Mouse (Mus musculus) stomach, embryonic 15.5 days (tissue): Measurements from ENCODE around the gene Tmem44. TPM values are rescaled to one million over a fixed set of nuclear protein-coding genes. Genes with fewer than 3 reads are reported as not detected.
"Not testable (repeated sequence)": the region's sequence is repeated elsewhere in the genome, so short reads cannot be mapped to it uniquely, and the experiment has no call there.

Source experiments
- ATAC-seq: fragments of 200-750 bp; cut with Nextera tagmentation; 2 replicates; pipeline ENCODE4 v1.8.0; 2017; ENCODE audit warnings: low read depth, moderate number of reproducible peaks, moderate TSS enrichment; ENCODE audit not compliant: insufficient read depth, low FRiP score
- H3K27ac ChIP-seq: fragments of 300-500 bp; sonication (generic); 2 replicates; pipeline ENCODE4 v1.5.1; 2015; ENCODE audit warnings: mild to moderate bottlenecking, inconsistent platforms
- H3K27me3 ChIP-seq: fragments of 300-500 bp; sonication (generic); replicated peaks from 2 replicates; pipeline ENCODE4 v1.6.1; 2015; ENCODE audit warnings: inconsistent platforms
- H3K36me3 ChIP-seq: fragments of 300-500 bp; sonication (generic); 2 replicates; pipeline ENCODE4 v1.6.1; 2015; ENCODE audit warnings: inconsistent platforms
- H3K4me1 ChIP-seq: fragments of 300-500 bp; sonication (generic); 2 replicates; pipeline ENCODE4 v1.6.1; 2015; ENCODE audit warnings: inconsistent platforms
- H3K4me2 ChIP-seq: fragments of 300-500 bp; sonication (generic); 2 replicates; pipeline ENCODE4 v1.6.1; 2015; ENCODE audit warnings: mild to moderate bottlenecking, inconsistent platforms
- H3K4me3 ChIP-seq: fragments of 300-500 bp; sonication (generic); replicated peaks from 2 replicates; pipeline ENCODE4 v1.5.1; 2015; ENCODE audit warnings: inconsistent platforms
- H3K9ac ChIP-seq: fragments of 300-500 bp; sonication (generic); 2 replicates; pipeline ENCODE4 v1.6.1; 2015; ENCODE audit warnings: inconsistent platforms
- H3K9me3 ChIP-seq: fragments of 300-500 bp; sonication (generic); 2 replicates; pipeline ENCODE4 v1.6.1; 2016; ENCODE audit warnings: inconsistent platforms
- WGBS: fragments of 180-500 bp; shearing (Covaris S2); methylation state at CpG from one replicate; pipeline ENCODE4 v1.1.7; 2015; 5-methylcytosine and 5-hydroxymethylcytosine counted together
- polyA plus RNA-seq: library from polyadenylated mRNA; unstranded; fragments of >200 nt; fragmentation: Nextera tagmentation; extraction: Ambion mirVana; gene quantifications from 2 replicates; pipeline ENCODE4 v1.2.1, GENCODE M21; 2015

Gene Tmem44
- polyA plus RNA-seq, 1 experiment from 2014 or later: 11.7 TPM

- Histone ChIP-seq H3K36me3 (no peaks in the 10 kb centered on the region), H3K27me3 (no peaks in the 10 kb centered on the region), H3K27ac (no peak overlapping the region), H3K9me3 (no peaks in the 10 kb centered on the region), H3K4me2 (no peak overlapping the region), H3K4me1 (no peaks in the 10 kb centered on the region), H3K4me3 (no peak overlapping the region), H3K9ac (no peak overlapping the region)
- no peak for ATAC-seq
- WGBS: 63% methylated on average over 3 of the region's 3 CpGs
Observed at GRCm38 (mm10) chr16:30477006-30477405, 73.6 kb downstream of the Tmem44 start.

- Histone ChIP-seq H3K4me3 (no peak overlapping the region), H3K27ac (no peak overlapping the region), H3K4me1 (no peaks in the 10 kb centered on the region), H3K36me3 (no peaks in the 10 kb centered on the region), H3K27me3 (no peaks in the 10 kb centered on the region), H3K9ac (no peak overlapping the region), H3K9me3 (no peaks in the 10 kb centered on the region), H3K4me2 (no peak overlapping the region)
- 55% methylated on average over 10 of the region's 10 CpGs for WGBS
- no peak for ATAC-seq
Observed at GRCm38 (mm10) chr16:30475633-30476461, 74.8 kb downstream of the Tmem44 start.

GRCm38 (mm10) chr16:30472447-30472846, 78.2 kb downstream of the Tmem44 start:
- Histone ChIP-seq H3K36me3 (no peaks in the 10 kb centered on the region), H3K9me3 (no peaks in the 10 kb centered on the region), H3K4me3 (no peak overlapping the region), H3K4me2 (no peak overlapping the region), H3K27ac (no peak overlapping the region; the same call in 1 of the 2 replicates), H3K9ac (no peak overlapping the region), H3K27me3 (no peaks in the 10 kb centered on the region), H3K4me1 (no peaks in the 10 kb centered on the region)
- 46% methylated on average over 5 of the region's 5 CpGs for WGBS
- ATAC-seq: no peak

GRCm38 (mm10) chr16:30471912-30472311, 78.7 kb downstream of the Tmem44 start:
- ATAC-seq: no peak
- no peaks in the 10 kb centered on the region for H3K27me3 ChIP-seq
- no peak overlapping the region; the same call in 1 of the 2 replicates for H3K27ac ChIP-seq

GRCm38 (mm10) chr16:30468944-30469343, 81.7 kb downstream of the Tmem44 start:
- Histone ChIP-seq H3K27ac (no peak overlapping the region), H3K4me1 (no peaks in the 10 kb centered on the region), H3K4me3 (no peak overlapping the region), H3K27me3 (no peaks in the 10 kb centered on the region), H3K9me3 (no peaks in the 10 kb centered on the region), H3K4me2 (no peak overlapping the region), H3K9ac (no peak overlapping the region), H3K36me3 (no peaks in the 10 kb centered on the region)
- 84% methylated on average over 6 of the region's 6 CpGs for WGBS
- ATAC-seq: no peak

More at GRCm38 (mm10) chr16:30471912-30472311, 78.7 kb downstream of the Tmem44 start:
- Histone ChIP-seq H3K36me3 (no peaks in the 10 kb centered on the region), H3K4me3 (no peak overlapping the region), H3K9me3 (no peaks in the 10 kb centered on the region), H3K9ac (no peak overlapping the region), H3K4me1 (no peaks in the 10 kb centered on the region), H3K4me2 (no peak overlapping the region)
- 43% methylated on average over 2 of the region's 2 CpGs for WGBS

- H3K4me2 ChIP-seq: no peak overlapping the region
- no peaks in the 10 kb centered on the region for H3K36me3 ChIP-seq
- 58% methylated on average over 5 of the region's 5 CpGs for WGBS
- no peak for ATAC-seq
- no peak overlapping the region for H3K9ac ChIP-seq
- no peaks in the 10 kb centered on the region for H3K27me3 ChIP-seq
- no peak overlapping the region for H3K4me3 ChIP-seq
- no peaks in the 10 kb centered on the region for H3K4me1 ChIP-seq
- no peaks in the 10 kb centered on the region for H3K9me3 ChIP-seq
- no peak overlapping the region for H3K27ac ChIP-seq
Observed at GRCm38 (mm10) chr16:30465680-30466298, 84.9 kb downstream of the Tmem44 start.

GRCm38 (mm10) chr16:30464742-30465141, 85.9 kb downstream of the Tmem44 start:
- not testable (repeated sequence) for H3K27ac ChIP-seq, H3K27me3 ChIP-seq, H3K36me3 ChIP-seq, H3K4me3 ChIP-seq, H3K9me3 ChIP-seq, H3K4me2 ChIP-seq, H3K4me1 ChIP-seq, H3K9ac ChIP-seq, ATAC-seq
- 85% methylated on average over 3 of the region's 3 CpGs for WGBS

Other genes starting within 250 kb of the Tmem44 start
- gene Gp5, start 240.1 kb downstream of the Tmem44 start, polyA plus RNA-seq: 0.76 and 0.89 TPM in 2 replicates
- gene Atp13a3, start 144.9 kb downstream of the Tmem44 start, polyA plus RNA-seq: 14.1 and 14.7 TPM in 2 replicates
- 56.1 and 61.4 TPM in 2 replicates for gene Lsg1, start 36.8 kb upstream of the Tmem44 start, polyA plus RNA-seq
- gene Fam43a, start 48.9 kb upstream of the Tmem44 start, polyA plus RNA-seq: 16.8 and 19.4 TPM in 2 replicates